Mouse (Mus musculus) C2C12 (cell line): ENCODE measurements around the gene Capsl.

ENCODE experiments used
- CEBPB ChIP-seq: IDR thresholded peaks from one replicate; pipeline ENCODE4 v1.6.1; 2011; ENCODE audit warnings: low read depth, mild to moderate bottlenecking, control low read depth, moderate library complexity
- CTCF ChIP-seq: IDR thresholded peaks from one replicate; pipeline ENCODE4 v1.5.1; 2011; ENCODE audit not compliant: control insufficient read depth, insufficient read depth, insufficient read length
- FOSL1 ChIP-seq: IDR thresholded peaks from one replicate; pipeline ENCODE4 v1.8.0; 2011; ENCODE audit warnings: mild to moderate bottlenecking, low read length; ENCODE audit not compliant: poor library complexity, insufficient read depth, severe bottlenecking
- MAX ChIP-seq: IDR thresholded peaks from one replicate; pipeline ENCODE4 v1.6.1; 2011; ENCODE audit warnings: mild to moderate bottlenecking, control low read depth
- MYOD1 ChIP-seq: IDR thresholded peaks from one replicate; pipeline ENCODE4 v1.6.1; 2011; ENCODE audit warnings: low read depth; ENCODE audit not compliant: control insufficient read depth, insufficient read length
- MYOG ChIP-seq: IDR thresholded peaks from one replicate; pipeline ENCODE4 v1.6.1; 2011; ENCODE audit not compliant: control insufficient read depth, insufficient read length; ENCODE audit errors: extremely low read depth
- USF1 ChIP-seq: IDR thresholded peaks from one replicate; pipeline ENCODE4 v1.6.1; 2011; ENCODE audit warnings: low read depth, mild to moderate bottlenecking, control low read depth, moderate library complexity

- TF ChIP-seq MYOG (no peak), CEBPB (no peak), CTCF (no peak), USF1 (no peak), MAX (no peak), MYOD1 (no peak), FOSL1 (no peak)
These were observed 18.4 kb downstream of the Capsl start for GRCm38 (mm10) chr15:9454198-9454597.
